In genomic region chr1:82410548-82410947, GRCm38 (mm10) we compare ENCODE assay signal across 18 mouse cellular contexts.
"Had no signal": no experiment of that assay in that cellular context is flagged by ENCODE, and none has a peak within 500 bp of the region (broad histone marks: within the 10 kb centered on the region; RNA-seq: fewer than 3 reads in every experiment).

No protein-coding gene starts in this region.

- H3K4me1 ChIP-seq: stomach, embryonic 15.5 days had no signal

- H3K36me3 ChIP-seq: limb, embryonic 12.5 days; limb, embryonic 15.5 days; midbrain, embryonic 10.5 days; neural tube, embryonic 13.5 days; stomach, embryonic 15.5 days had no signal

- DNase-seq: kidney, adult 18-20 months; kidney, postnatal 4 days; left cerebral cortex, postnatal 4 days; liver, postnatal 0 days; lung, embryonic 14.5 days; midbrain, embryonic 14.5 days; right cerebral cortex, postnatal 25 days; spleen, adult 18-20 months; thymus, postnatal 25 days had no signal

- H3K4me2 ChIP-seq: limb, embryonic 12.5 days; limb, embryonic 15.5 days; liver, embryonic 11.5 days; lung, embryonic 14.5 days; neural tube, embryonic 13.5 days; stomach, embryonic 15.5 days had no signal

- H3K9me3 ChIP-seq: limb, embryonic 12.5 days; limb, embryonic 15.5 days; midbrain, embryonic 10.5 days; neural tube, embryonic 13.5 days; stomach, embryonic 15.5 days had no signal

- H3K9ac ChIP-seq: limb, embryonic 12.5 days; limb, embryonic 15.5 days; liver, embryonic 14.5 days; liver, postnatal 0 days; lung, embryonic 14.5 days; neural tube, embryonic 13.5 days; stomach, embryonic 15.5 days had no signal

- H3K27me3 ChIP-seq: limb, embryonic 12.5 days; limb, embryonic 15.5 days; neural tube, embryonic 13.5 days; stomach, embryonic 15.5 days had no signal

- ATAC-seq: liver, postnatal 0 days; lung, postnatal 0 days had no signal

- H3K27ac ChIP-seq: limb, embryonic 12.5 days; limb, embryonic 15.5 days; liver, embryonic 14.5 days; macrophage; midbrain, embryonic 10.5 days; neural tube, embryonic 13.5 days; stomach, embryonic 15.5 days had no signal

- H3K4me3 ChIP-seq: limb, embryonic 12.5 days; limb, embryonic 15.5 days; midbrain, embryonic 10.5 days; neural tube, embryonic 13.5 days; stomach, embryonic 15.5 days had no signal
